ENCODE assay signal across 17 mouse cellular contexts in genomic region chr8:127820741-127821170, GRCm38 (mm10).
A peak's percentile ranks its signal among the peaks of the same experiment; 100 is the strongest.
DNase-seq lines count a peak whose midpoint lies in the region; ATAC-seq lines count a peak whose summit lies in the region.
"Had no signal": no experiment of that assay in that cellular context is flagged by ENCODE, and none has a peak within 500 bp of the region (broad histone marks: within the 10 kb centered on the region; RNA-seq: fewer than 3 reads in every experiment).

No protein-coding gene starts in this region.

- H3K4me2 ChIP-seq in limb, embryonic 15.5 days = no peak overlapping the region
- H3K4me2 ChIP-seq: hindbrain, embryonic 12.5 days; intestine, embryonic 15.5 days; lung, embryonic 15.5 days; neural tube, embryonic 13.5 days had no signal

- intact Hi-C loops in gastrocnemius, postnatal 36 days (cut with DNase I) = no loop called here

- 43% methylated on average over 1 of the region's 1 CpGs for WGBS in limb, embryonic 15.5 days

- peak; percentile 30; the same call in 1 of the 2 replicates for ATAC-seq in limb, embryonic 15.5 days (ENCODE audit: insufficient number of reproducible peaks, low FRiP score, low TSS enrichment, low read depth)
- ATAC-seq: intestine, embryonic 15.5 days; midbrain, embryonic 16.5 days had no signal

- no peaks in the 10 kb centered on the region for H3K27me3 ChIP-seq in limb, embryonic 15.5 days
- H3K27me3 ChIP-seq: hindbrain, embryonic 12.5 days; intestine, embryonic 15.5 days; lung, embryonic 15.5 days; neural tube, embryonic 13.5 days had no signal

- H3K4me1 ChIP-seq in limb, embryonic 15.5 days = peaks cover 11% of the 10 kb centered on the region
- H3K4me1 ChIP-seq: intestine, embryonic 15.5 days; lung, embryonic 15.5 days; neural tube, embryonic 13.5 days had no signal

- H3K4me3 ChIP-seq in limb, embryonic 15.5 days = no peak overlapping the region
- H3K4me3 ChIP-seq: hindbrain, embryonic 12.5 days; intestine, embryonic 15.5 days; left cerebral cortex, adult 2 months; lung, embryonic 15.5 days; neural tube, embryonic 13.5 days had no signal

- H3K27ac ChIP-seq in limb, embryonic 15.5 days = peak overlapping the region; percentile 54; the same call in 1 of the 2 replicates
- H3K27ac ChIP-seq: hindbrain, embryonic 12.5 days; intestine, embryonic 15.5 days; left cerebral cortex, adult 2 months; lung, embryonic 15.5 days; neural tube, embryonic 13.5 days had no signal

- peak; percentile 15 for DNase-seq in gastrocnemius, adult 18-20 months (ENCODE audit: low spot score)
- DNase-seq in gastrocnemius, postnatal 36 days = no peak
- DNase-seq in kidney, postnatal 4 days = peak; percentile 9 to 19
- DNase-seq in kidney, adult 9 months = no peak
- peak; percentile 49 for DNase-seq in heart, adult 8-10 months (ENCODE audit: low spot score)
- DNase-seq in adrenal gland, adult 18-20 months (ENCODE audit: low spot score in 2 of 2) = no peak
- DNase-seq in adrenal gland, adult 2 months = no peak
- DNase-seq: adrenal gland, postnatal 25 days; cerebellum, adult 9-11 months; thymus, adult 2 months had no signal

- no peaks in the 10 kb centered on the region for H3K36me3 ChIP-seq in limb, embryonic 15.5 days
- H3K36me3 ChIP-seq: hindbrain, embryonic 12.5 days; intestine, embryonic 15.5 days; lung, embryonic 15.5 days; neural tube, embryonic 13.5 days had no signal

- no peaks in the 10 kb centered on the region for H3K9me3 ChIP-seq in limb, embryonic 15.5 days
- H3K9me3 ChIP-seq: hindbrain, embryonic 12.5 days; intestine, embryonic 15.5 days; lung, embryonic 15.5 days; neural tube, embryonic 13.5 days had no signal

- H3K9ac ChIP-seq in limb, embryonic 15.5 days = no peak overlapping the region
- H3K9ac ChIP-seq: hindbrain, embryonic 12.5 days; intestine, embryonic 15.5 days; lung, embryonic 15.5 days; neural tube, embryonic 13.5 days had no signal

Comparison
In these comparisons a context has a peak if more than half of its experiments do, and no peak if none do; other contexts are left out.
1. DNase-seq: peak in gastrocnemius, adult 18-20 months (single experiment), kidney, postnatal 4 days (2 of 2) and heart, adult 8-10 months (single experiment); none in gastrocnemius, postnatal 36 days (0 of 2), kidney, adult 9 months (single experiment), adrenal gland, adult 18-20 months (0 of 2) and adrenal gland, adult 2 months (single experiment).